Mouse (Mus musculus) neural tube, embryonic 15.5 days (tissue): ENCODE measurements at regions not wholly inside any gene's neighbourhood (a gene's known extent, or its start where the extent isn't known, plus 50 kb on each side); places are given as distances from the start of the nearest gene placed in this dataset.
A peak's percentile ranks its signal among the peaks of the same experiment; 100 is the strongest.

Experiments
- ATAC-seq: fragments of 200-750 bp; cut with Nextera tagmentation; 2 replicates; pipeline ENCODE4 v1.8.0; 2017; ENCODE audit warnings: mild to moderate bottlenecking, moderate TSS enrichment, moderate library complexity; ENCODE audit not compliant: low FRiP score
- H3K27ac ChIP-seq: fragments of 300-500 bp; sonication (generic); replicated peaks from 2 replicates; pipeline ENCODE4 v1.5.1; 2015; ENCODE audit warnings: mild to moderate bottlenecking, inconsistent platforms
- H3K27me3 ChIP-seq: fragments of 300-500 bp; sonication (generic); replicated peaks from 2 replicates; pipeline ENCODE4 v1.6.1; 2015; ENCODE audit warnings: inconsistent platforms
- H3K36me3 ChIP-seq: fragments of 300-500 bp; sonication (generic); 2 replicates; pipeline ENCODE4 v1.6.1; 2015; ENCODE audit warnings: inconsistent platforms
- H3K4me1 ChIP-seq: fragments of 300-500 bp; sonication (generic); 2 replicates; pipeline ENCODE4 v1.6.1; 2015; ENCODE audit warnings: inconsistent platforms
- H3K4me2 ChIP-seq: fragments of 300-500 bp; sonication (generic); 2 replicates; pipeline ENCODE4 v1.6.1; 2015; ENCODE audit warnings: inconsistent platforms, mild to moderate bottlenecking, moderate library complexity
- H3K4me3 ChIP-seq: fragments of 300-500 bp; sonication (generic); replicated peaks from 2 replicates; pipeline ENCODE4 v1.5.1; 2015; ENCODE audit warnings: mild to moderate bottlenecking, inconsistent platforms
- H3K9ac ChIP-seq: fragments of 300-500 bp; sonication (generic); replicated peaks from 2 replicates; pipeline ENCODE4 v1.6.1; 2015; ENCODE audit warnings: mild to moderate bottlenecking, inconsistent platforms
- H3K9me3 ChIP-seq: fragments of 300-500 bp; sonication (generic); replicated peaks from 2 replicates; pipeline ENCODE4 v1.6.1; 2016; ENCODE audit warnings: inconsistent platforms
- WGBS: fragments of 180-500 bp; shearing (Covaris S2); methylation state at CpG from one replicate; pipeline ENCODE4 v1.1.7; 2015; ENCODE audit warnings: mixed read lengths; 5-methylcytosine and 5-hydroxymethylcytosine counted together

- Histone ChIP-seq H3K4me1 (no peaks in the 10 kb centered on the region), H3K27ac (no peak overlapping the region), H3K4me3 (no peak overlapping the region), H3K36me3 (no peaks in the 10 kb centered on the region), H3K9ac (no peak overlapping the region), H3K4me2 (no peak overlapping the region), H3K27me3 (0 out of 2 replicates have a peak, but pooled peaks cover 2% of the 10 kb centered on the region), H3K9me3 (no peaks in the 10 kb centered on the region)
- WGBS: 76% methylated on average over 9 of the region's 9 CpGs
- no peak for ATAC-seq
Measured at GRCm38 (mm10) chr14:48891216-48891615, 174.7 kb upstream of the Ap5m1 start.

GRCm38 (mm10) chr14:48888954-48889353 lies 176.9 kb upstream of the Ap5m1 start:
- H3K4me2 ChIP-seq: peak overlapping the region; percentile 34

GRCm38 (mm10) chr14:48880041-48880440 lies 185.9 kb upstream of the Ap5m1 start:
- H3K36me3 ChIP-seq: no peaks in the 10 kb centered on the region
- H3K27ac ChIP-seq: no peak overlapping the region
- 0 out of 2 replicates have a peak, but pooled peaks cover 3% of the 10 kb centered on the region for H3K27me3 ChIP-seq
- no peak overlapping the region for H3K4me2 ChIP-seq
- H3K9ac ChIP-seq: no peak overlapping the region
- 39% methylated on average over 6 of the region's 6 CpGs for WGBS
- H3K4me1 ChIP-seq: no peaks in the 10 kb centered on the region
- no peaks in the 10 kb centered on the region for H3K9me3 ChIP-seq
- H3K4me3 ChIP-seq: no peak overlapping the region
- ATAC-seq: no peak

More at GRCm38 (mm10) chr14:48888954-48889353, 176.9 kb upstream of the Ap5m1 start:
- no peak overlapping the region for H3K9ac ChIP-seq
- 7% methylated on average over 13 of the region's 13 CpGs for WGBS
- H3K36me3 ChIP-seq: no peaks in the 10 kb centered on the region
- ATAC-seq: no peak
- H3K9me3 ChIP-seq: no peaks in the 10 kb centered on the region
- H3K27ac ChIP-seq: no peak overlapping the region
- 0 out of 2 replicates have a peak, but pooled peaks cover 5% of the 10 kb centered on the region for H3K27me3 ChIP-seq
- no peaks in the 10 kb centered on the region for H3K4me1 ChIP-seq
- H3K4me3 ChIP-seq: no peak overlapping the region

DNA sequence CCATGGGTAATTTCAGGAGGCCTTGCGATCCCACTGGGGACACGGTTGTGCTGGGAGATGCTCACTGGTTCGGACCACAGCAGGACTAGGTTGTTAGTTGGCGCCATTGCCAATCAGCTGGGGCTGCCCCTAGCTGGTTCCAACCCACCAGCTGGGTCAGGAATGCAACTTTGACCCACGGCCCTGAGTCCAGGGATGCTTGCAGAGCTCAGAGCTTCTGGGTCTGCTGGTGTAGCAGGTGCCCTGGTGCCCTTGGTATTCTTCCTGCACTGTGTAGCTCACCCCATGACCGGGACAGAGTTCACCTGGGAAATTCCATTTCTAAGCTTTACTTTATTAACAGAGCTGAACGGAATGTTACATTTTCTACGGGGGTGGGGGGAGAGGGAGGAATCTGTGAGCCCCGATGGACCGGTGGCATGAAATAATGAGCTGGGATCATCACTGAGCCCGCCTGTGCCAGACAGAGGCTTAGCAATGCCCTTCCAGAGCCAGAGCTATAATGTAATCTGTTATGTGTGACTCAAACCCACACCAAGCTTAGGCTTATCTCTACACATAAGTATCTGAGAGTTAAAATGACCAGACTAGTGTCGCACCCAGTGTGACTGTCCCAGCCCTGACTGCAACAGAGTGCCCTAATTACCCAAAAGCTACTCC lies 187.8 kb upstream of the Ap5m1 start:
- no peak overlapping the region for H3K4me3 ChIP-seq
- no peak overlapping the region for H3K9ac ChIP-seq
- H3K4me2 ChIP-seq: no peak overlapping the region
- WGBS: 92% methylated on average over 12 of the region's 12 CpGs
- H3K9me3 ChIP-seq: no peaks in the 10 kb centered on the region
- H3K27ac ChIP-seq: no peak overlapping the region
- 0 out of 2 replicates have a peak, but pooled peaks cover 3% of the 10 kb centered on the region for H3K27me3 ChIP-seq
- H3K4me1 ChIP-seq: no peaks in the 10 kb centered on the region
- no peak for ATAC-seq
- no peaks in the 10 kb centered on the region for H3K36me3 ChIP-seq

- no peak for ATAC-seq
- no peak overlapping the region for H3K27ac ChIP-seq
- H3K27me3 ChIP-seq: no peaks in the 10 kb centered on the region
- WGBS: 84% methylated on average over 3 of the region's 3 CpGs
- H3K4me2 ChIP-seq: no peak overlapping the region
- H3K4me3 ChIP-seq: no peak overlapping the region
- H3K36me3 ChIP-seq: no peaks in the 10 kb centered on the region
- no peak overlapping the region for H3K9ac ChIP-seq
- H3K9me3 ChIP-seq: no peaks in the 10 kb centered on the region
- H3K4me1 ChIP-seq: no peaks in the 10 kb centered on the region
Measured at GRCm38 (mm10) chr14:48871313-48871712, 194.6 kb upstream of the Ap5m1 start.

DNA sequence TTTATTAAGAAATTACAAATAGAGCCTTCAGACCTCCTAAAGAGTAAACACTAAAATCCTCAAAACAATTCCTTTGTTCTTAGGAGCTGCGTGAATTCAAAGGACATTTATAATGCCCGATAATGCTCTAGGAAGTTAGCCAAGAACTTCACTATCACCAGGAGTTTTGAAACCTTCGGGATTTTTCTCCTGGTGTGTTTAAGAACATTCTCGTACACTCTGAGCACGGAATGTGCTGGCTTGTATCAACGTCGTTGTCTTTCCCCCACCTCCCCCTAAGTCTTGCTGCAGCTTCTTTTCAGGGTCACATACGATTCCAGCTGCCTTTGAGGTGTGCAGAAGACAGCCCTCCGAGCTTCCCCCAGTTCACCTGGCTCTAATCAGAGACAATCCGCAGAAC lies 195.9 kb upstream of the Ap5m1 start:
- 67% methylated on average over 10 of the region's 10 CpGs for WGBS

DNA sequence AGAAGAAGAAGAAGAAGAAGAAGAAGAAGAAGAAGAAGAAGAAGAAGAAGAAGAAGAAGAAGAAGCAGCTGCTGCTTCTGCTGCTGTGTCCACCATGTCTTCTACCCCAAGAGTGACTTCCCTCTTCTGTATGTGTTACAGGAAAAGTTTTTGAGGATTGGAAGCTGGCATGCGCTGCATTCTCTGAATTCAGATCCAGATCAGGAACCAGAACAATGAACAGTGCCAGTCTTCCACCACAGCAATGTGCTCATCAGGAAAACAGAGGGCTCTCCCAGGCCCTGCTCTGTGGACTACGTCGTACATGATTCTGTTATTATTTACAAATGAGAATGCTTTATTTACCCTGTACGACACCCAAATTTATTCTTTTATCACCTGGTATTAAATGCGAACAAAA lies 181.8 kb upstream of the Otx2 start:
- Histone ChIP-seq H3K27ac (no peak overlapping the region), H3K27me3 (peaks cover 10% of the 10 kb centered on the region), H3K9ac (no peak overlapping the region), H3K4me3 (no peak overlapping the region), H3K4me1 (peaks cover 4% of the 10 kb centered on the region; the same call in 1 of the 2 replicates), H3K36me3 (no peaks in the 10 kb centered on the region), H3K9me3 (no peaks in the 10 kb centered on the region), H3K4me2 (no peak overlapping the region)
- 92% methylated on average over 5 of the region's 5 CpGs for WGBS
- no peak for ATAC-seq

More for the DNA sequence above, 195.9 kb upstream of the Ap5m1 start:
- ATAC-seq: no peak
- Histone ChIP-seq H3K27me3 (no peaks in the 10 kb centered on the region), H3K9me3 (no peaks in the 10 kb centered on the region), H3K9ac (no peak overlapping the region), H3K27ac (no peak overlapping the region), H3K4me2 (no peak overlapping the region), H3K4me3 (no peak overlapping the region), H3K4me1 (no peaks in the 10 kb centered on the region), H3K36me3 (no peaks in the 10 kb centered on the region)

DNA sequence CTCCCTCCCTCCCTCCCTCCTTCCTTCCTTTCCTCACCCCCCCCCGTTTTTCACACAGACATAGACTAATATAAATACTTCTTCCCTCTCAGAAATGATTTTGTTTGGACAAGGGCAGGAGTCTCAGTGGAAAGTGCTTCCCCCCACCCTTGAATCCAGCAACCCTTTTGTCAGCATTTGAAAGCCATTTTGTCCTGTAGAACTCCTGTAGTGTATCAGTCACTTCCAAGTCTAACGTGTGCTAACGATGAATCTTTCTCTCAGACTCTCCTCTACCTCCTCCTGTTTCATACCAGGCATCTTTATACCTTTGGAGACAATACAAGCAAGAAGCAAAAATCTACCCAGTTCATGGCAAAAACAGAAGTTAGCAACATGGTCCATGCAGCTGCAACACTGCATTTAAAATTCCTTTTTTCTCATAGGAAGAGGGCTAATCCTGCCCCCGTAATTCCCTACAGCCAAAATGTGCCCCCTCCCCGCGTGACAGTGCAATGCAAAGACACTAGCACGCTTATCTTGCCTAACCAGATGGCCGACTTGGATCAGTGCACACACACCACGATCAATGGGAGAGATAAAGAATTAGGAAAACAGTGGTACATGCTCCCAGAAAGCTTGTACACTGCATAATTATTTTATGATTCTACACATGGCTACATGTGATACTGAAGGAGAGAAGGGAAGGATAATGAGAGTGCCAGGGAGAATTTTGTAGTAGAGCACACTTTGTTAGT lies 180.7 kb upstream of the Otx2 start:
- peaks cover 4% of the 10 kb centered on the region; the same call in 1 of the 2 replicates for H3K4me1 ChIP-seq
- WGBS: 55% methylated on average over 9 of the region's 9 CpGs
- no peaks in the 10 kb centered on the region for H3K9me3 ChIP-seq
- no peak overlapping the region for H3K4me2 ChIP-seq
- H3K27me3 ChIP-seq: peaks cover 10% of the 10 kb centered on the region
- no peaks in the 10 kb centered on the region for H3K36me3 ChIP-seq
- no peak overlapping the region for H3K27ac ChIP-seq
- ATAC-seq: 0 out of 2 replicates have a peak, but pooled peaks have one; percentile 45
- no peak overlapping the region for H3K9ac ChIP-seq
- no peak overlapping the region for H3K4me3 ChIP-seq

GRCm38 (mm10) chr14:48853479-48854187 lies 180.0 kb upstream of the Otx2 start:
- H3K4me2 ChIP-seq: no peak overlapping the region; the same call in 1 of the 2 replicates
- no peaks in the 10 kb centered on the region for H3K9me3 ChIP-seq
- no peak overlapping the region for H3K4me3 ChIP-seq
- no peaks in the 10 kb centered on the region for H3K36me3 ChIP-seq
- H3K9ac ChIP-seq: no peak overlapping the region
- peaks cover 4% of the 10 kb centered on the region; the same call in 1 of the 2 replicates for H3K4me1 ChIP-seq
- 37% methylated on average over 7 of the region's 7 CpGs for WGBS
- peaks cover 10% of the 10 kb centered on the region for H3K27me3 ChIP-seq
- H3K27ac ChIP-seq: no peak overlapping the region
- ATAC-seq: no peak

DNA sequence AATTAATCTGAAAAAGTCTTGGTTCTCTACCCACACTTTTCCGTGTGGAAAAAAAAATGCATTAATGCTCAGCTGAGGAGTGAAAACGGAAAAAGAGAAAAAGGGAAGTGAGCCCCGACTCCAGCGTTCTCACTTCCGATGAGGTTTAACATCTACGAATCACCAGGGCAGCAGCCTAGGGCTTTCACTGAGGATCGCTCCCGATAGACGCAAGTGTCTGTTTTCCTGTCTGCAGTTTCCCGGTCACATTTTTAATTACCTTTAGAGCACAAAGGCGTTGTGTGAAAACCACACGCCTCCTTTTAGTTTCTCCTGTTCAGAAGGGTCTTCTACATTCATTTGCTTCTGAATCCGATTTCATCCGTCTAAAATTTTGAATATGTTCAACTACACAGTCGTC lies 179.2 kb upstream of the Otx2 start:
- Histone ChIP-seq H3K4me2 (peak overlapping the region; percentile 48), H3K9ac (no peak overlapping the region), H3K4me1 (peaks cover 4% of the 10 kb centered on the region; the same call in 1 of the 2 replicates), H3K4me3 (peak overlapping the region; percentile 25), H3K27me3 (peaks cover 10% of the 10 kb centered on the region), H3K36me3 (no peaks in the 10 kb centered on the region), H3K27ac (no peak overlapping the region), H3K9me3 (no peaks in the 10 kb centered on the region)
- 5% methylated on average over 15 of the region's 15 CpGs for WGBS
- no peak for ATAC-seq

GRCm38 (mm10) chr14:48852061-48852460 lies 178.4 kb upstream of the Otx2 start:
- WGBS: 67% methylated on average over 4 of the region's 4 CpGs
- Histone ChIP-seq H3K27ac (no peak overlapping the region), H3K4me2 (no peak overlapping the region), H3K27me3 (peaks cover 10% of the 10 kb centered on the region), H3K4me1 (peaks cover 4% of the 10 kb centered on the region; the same call in 1 of the 2 replicates), H3K9me3 (no peaks in the 10 kb centered on the region), H3K36me3 (no peaks in the 10 kb centered on the region), H3K4me3 (no peak overlapping the region), H3K9ac (no peak overlapping the region)
- no peak for ATAC-seq
